Mouse (Mus musculus) cerebellum, postnatal 14 days (tissue): Measurements from ENCODE around the gene Sirt4.

Experiments used
- DNase-seq, 2 experiments: peaks; one replicate each; pipeline ENCODE4 v3.0.0; 2021; ENCODE audit warnings: mixed read lengths in 2 of 2

Sirt4 gene

DNA sequence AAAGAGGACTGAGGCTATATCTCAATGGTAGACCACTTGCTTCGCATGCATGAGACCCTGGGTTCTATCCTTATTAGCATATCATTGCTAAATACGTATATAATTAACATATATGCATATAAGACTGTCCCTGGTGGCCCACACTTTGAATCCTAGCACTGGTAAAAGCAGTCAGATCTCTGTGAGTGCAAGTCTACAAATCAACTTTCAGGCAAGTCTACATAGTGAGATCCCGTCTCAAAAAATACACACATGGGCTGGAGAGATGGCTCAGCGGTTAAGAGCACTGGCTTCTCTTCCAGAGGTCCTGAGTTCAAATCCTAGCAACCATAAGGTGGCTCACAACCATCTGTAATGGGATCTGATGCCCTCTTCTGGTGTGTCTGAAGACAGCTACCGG, 6.6 kb upstream of the Sirt4 start:
- DNase-seq: no peak

DNA sequence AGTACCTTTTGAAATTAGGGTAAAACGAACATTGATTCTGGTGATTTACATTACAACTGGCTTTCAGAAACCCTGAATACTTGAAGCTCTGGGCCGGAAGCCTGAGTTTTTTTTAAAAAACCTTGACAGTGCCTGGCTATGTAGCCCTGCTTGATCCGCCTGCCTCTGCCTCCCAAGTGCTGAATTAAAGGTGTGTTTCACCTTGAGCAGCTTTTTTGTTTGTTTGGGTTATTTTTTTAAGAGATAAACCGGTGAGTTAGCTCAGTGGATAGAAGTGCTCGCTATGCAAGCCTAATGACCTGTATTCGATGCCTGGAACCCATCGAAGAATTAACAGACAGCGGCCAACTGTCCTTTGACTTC, 6.1 kb upstream of the Sirt4 start:
- no peak for DNase-seq

DNA sequence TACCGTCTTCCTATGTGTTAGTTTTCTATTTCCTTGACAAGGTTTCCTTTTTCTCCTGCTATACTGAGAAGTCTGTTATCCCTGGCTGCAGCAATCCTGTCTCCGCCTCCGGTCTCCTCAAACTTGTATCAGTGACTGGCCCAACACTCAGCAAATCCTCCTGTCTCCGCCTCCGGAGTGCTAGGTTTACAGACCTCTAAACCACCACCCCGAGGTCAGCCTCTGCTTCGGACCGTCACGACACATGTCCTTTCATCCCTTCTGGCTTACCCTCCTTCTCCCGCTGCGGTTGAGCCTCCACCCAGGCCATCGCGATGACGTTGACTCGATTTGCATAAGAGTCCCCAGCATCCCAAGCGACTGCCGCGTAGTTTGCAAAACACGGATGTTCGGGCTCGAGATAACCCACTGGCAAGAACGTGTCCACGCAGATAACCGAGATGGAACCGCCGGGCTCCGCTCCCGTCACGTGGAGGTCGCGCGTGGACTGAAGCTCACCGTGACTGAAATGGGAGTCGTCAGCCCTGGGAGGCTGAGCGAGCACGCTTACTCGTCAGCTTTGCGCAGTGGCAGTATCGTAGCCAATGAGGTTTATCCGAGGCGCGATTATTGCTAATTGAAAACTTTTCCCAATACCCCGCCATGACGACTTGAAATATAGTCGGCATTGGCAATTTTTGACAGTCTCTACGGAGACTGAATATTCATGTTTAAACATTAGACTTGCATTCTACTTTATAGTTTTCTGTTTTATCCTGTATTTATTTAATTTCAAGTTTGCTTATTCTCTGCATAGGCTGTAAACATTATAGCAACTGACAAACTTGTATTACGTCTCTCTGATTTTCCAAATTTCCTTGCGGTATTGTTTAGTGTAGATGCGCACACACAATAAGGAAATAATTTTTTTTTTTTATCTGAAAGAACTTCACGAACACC, 5.4 kb upstream of the Sirt4 start:
- peak; percentile 93 to 94 for DNase-seq

DNA sequence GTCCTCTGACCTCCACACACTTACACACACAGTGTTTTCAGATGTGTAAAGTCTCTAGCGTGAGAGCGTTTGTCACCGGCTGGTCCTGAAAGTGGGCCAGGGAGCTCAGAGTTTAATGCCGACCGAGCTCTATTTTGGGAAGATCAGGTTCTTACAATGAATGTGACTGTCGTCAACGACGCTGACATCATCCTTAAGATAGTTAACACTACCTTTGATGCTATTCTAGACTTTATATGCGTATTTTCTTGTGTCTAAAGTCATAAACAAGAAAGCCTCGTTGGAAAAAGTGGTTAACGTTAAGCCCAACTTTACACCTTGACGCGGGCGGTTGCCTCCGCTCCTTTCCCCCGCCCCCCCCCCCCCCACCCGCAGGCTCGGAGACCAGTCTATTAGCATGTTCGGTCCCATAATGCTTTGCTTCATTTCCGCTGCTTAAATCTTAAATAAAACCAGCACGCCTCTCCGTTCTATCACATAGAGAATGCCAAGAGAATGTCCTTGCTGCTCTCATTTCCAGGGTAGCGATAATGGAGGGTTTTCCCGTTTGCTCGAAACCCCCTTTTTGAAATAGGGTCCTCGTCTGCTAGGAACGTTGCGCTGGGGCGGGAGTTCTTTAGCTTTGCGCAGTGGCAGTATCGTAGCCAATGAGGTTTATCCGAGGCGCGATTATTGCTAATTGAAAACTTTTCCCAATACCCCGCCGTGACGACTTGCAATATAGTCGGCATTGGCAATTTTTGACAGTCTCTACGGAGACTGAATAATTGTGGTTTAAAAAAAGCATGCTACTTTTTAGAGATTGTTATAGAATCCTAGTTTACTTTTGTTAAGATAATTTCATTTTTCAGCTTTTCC, 4.5 kb upstream of the Sirt4 start:
- DNase-seq: peak; percentile 87 to 89

DNA sequence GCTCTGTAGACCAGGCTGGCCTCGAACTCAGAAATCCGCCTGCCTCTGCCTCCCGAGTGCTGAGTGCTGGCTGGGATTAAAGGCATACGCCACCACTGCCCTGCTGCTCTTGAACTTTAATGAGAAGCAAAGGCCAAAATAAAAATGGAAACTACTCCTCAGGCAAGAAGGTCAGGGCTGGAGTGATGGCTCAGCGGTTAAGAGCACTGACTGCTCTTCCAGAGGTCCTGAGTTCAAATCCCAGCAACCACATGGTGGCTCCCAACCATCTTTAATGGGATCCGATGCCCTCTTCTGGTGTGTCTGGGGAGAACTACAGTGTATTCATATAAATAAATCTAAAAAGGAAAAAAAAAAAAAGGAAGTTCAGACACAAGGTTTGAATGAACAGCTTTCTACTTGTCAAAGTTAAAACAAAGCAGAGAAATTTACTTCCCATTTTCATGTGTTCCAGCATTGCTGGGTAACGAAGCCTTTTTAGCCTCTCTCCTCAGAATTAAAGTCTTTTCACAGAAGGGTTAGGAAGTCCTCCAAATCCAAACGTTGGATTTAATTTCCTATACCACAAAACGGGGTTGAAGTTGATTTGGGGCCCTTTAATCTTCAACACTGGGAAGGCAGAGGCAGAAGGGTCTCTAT, 3.5 kb upstream of the Sirt4 start:
- DNase-seq: no peak

DNA sequence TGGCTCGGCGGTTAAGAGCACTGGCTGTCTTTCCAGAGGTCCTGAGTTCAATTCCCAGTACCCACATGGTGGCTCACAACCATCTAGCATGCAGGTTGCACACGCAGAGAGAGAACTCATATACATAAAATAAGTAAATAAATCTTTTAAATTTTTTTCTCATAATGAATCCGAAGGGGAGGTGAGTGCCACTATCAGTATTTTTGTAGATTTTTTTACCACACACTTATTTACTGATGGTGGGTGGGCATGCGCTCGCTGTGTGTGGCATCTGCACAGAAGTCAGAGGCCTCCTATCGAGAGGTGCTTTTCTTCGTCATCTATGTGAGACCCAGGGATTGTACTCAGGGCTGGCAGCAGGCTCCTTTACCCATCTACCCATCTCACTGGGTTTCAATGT, 2.8 kb upstream of the Sirt4 start:
- DNase-seq: no peak

DNA sequence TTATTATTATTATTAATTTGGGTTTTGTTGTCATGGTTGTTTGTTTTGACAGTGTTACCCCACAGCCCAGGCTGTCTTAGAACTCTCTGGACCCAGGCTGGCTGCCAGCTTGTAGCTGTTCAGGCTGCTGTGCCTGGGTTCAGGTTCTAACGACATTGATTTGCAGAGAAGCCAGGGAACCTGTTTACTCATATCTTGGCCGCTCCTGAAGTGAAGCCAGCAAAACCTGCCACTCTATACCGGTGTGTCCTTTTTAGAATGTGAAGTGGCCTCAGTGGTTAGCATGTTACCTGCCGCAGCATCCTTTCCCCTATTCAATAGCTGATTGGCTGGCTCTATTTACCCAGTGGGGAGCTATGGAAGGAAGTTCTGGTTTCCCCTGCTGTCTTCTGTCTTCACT, 2.2 kb upstream of the Sirt4 start:
- DNase-seq: no peak

DNA sequence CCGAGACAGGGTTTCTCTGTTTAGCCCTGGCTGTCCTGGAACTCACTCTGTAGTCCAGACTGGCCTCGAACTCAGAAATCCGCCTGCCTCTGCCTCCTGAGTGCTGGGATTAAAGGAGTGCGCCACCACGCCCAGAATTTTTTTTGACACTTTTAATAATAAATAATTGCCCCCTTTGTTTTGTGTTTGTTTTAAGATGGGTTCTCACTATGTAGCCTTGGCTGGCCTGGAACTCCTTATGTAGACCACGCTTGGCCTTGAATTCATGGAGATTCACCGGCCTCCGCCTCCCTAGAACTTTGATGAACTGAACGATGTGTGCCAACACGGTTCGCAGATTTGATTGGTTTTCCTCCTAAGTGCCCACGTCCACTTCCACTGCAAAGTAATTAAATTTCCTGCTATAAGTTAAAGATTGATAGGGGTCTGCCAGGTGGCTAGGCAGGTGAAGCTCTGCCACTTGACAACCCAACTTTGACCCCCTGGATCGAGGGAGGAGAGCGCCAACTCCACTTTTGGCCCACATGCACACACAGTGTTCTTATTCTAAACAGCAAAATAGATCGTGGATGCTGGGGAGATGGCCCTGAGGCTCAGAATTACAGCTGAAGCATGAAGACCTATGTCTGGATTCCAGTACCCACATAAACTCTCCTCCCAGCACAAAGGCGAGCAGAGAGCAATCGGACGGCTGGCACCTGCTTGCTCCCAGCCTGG, 1.1 kb upstream of the Sirt4 start:
- no peak for DNase-seq

DNA sequence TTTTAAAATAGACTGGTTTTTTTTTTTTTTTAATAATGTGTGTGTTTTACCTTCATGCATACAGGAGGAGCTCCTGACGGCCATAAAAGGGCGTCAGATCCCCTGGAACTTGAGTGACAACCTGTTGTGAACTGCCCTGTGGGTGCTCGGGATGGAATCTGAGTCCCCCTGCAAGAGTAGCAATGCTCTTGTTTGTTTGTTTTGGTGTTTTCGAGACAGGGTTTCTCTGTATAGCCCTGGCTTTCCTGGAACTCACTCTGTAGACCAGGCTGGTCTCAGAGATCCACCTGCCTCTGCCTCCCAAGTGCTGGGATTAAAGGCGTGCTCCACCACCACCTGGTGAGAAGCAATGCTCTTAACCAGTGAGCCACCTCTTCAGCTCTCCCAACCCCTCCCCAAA, 471 bp upstream of the Sirt4 start:
- no peak for DNase-seq

DNA sequence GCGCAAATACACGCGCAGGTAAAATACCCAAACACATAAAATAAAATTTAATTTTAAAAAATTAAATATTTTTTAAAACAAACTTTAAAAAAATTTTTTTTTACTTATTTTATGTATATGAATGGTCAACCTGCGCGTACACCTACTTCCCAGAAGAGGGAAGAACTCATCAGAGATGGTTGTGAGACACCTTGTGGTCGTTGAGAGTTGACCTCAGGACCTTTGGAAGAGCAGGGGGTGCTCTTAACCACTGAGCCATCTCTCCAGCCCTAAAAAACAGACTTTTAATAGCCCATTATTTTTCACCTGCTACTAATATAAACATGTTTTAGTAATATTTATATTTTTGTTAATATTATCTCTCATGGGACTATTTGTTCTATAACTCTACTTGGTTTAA, 1.1 kb downstream of the Sirt4 start:
- DNase-seq: no peak

DNA sequence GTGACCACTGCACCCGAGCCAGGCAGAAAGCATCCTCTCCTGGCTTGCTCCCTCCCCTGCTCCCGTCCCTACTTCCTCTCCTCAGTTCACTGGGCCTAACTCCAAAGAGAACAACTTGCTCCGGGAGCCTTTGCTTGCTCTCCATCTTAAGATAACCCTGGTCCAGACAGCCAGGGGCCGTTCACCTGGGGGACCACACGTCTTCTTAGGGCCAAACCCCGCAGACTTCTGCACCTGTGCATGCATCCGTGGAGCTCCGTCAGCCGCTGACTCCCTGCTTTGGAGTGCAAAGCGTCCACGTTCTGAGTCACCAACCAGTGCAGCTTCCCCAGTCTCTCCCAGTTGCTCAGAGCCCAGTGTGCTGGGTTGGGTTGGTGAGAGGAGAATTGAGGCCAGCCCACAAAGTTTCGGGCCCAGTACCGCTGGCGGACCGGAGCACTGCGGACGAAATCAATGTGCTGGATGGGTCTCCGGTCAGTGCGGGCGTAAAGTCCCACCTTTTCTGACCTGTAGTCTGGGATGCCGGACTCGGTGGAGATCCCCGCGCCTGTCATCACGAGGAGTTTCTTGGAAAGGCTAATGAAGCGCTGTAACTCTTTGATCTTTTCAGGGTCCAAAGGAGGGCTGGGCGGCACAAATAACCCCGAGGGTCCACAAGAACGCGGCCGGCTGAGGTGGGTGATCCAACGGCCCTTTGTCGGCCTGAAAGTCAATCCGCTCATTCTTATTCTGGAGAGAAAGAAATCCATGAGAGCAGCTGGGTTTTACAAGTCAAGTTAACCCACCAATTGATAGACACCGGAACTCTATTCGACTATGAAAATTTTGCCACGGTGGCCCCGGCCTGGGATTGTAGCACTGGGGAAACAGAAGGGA, 1.9 kb downstream of the Sirt4 start:
- DNase-seq: no peak

DNA sequence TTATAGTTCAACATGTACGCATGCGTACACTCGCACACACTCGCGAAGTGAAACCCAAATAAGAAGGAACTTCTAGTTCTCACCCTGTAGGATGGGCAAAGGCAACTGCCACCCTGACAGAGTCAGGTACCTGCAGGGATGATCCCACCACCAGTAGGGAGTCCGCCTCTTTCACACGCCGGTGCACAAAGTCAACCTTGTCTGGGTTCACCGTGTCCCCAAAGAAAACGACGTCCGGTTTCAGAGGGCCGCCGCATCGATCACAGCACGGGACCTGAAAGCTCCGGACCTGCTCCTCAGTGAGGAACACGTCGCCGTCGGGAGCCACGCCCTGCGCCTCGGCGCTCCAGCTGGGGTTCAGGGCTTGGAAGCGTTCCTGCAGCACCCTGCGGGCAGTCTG, 4.4 kb downstream of the Sirt4 start:
- DNase-seq: no peak

DNA sequence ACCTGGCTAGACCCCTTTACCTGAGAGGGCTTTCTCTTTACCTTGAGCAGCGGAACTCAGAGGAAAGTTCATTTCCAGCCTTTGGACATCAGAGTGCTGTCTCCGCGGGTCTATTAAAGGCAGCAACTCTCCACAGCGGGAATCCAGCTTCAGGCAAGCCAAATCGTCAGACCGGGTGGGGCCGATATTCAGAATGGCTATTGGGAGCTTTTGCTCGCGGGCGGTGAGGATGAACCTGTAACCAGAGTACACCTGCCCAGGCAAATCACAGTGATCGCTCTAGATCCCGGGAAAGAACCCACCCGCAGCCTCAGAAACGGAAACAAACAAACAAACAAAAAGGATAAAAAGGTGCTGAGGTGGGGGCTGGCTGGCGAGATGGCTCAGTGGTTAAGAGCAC, 5.0 kb downstream of the Sirt4 start:
- no peak for DNase-seq

DNA sequence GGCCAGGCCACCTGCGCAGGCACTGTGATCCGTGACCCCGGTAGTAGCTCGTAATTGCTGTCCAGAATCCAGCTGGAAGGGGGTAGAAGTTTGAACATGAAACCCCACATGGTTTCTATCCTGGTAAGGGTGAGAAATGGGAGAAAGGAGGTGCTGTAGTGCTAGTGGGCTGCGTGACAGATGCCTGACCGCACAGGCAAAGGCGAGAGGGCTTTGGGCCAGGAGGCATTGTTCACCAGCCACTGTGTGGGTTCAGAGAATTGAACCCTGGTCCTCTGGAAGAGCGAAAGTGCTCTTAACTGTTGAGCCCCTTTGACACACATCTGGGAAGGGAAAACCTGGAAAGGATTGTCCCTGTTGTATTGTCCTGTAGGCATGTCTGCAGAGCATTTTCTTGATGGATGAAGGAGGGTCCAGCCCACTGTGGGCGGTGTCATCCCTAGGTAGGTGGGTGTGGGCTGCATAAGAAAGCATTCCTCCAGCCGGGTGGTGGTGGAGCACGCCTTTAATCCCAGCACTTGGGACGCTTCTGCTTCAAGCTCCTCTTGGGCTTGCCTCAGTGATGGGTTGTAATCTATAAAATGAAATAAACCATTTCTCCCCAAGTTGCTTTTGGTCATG, 8.3 kb downstream of the Sirt4 start:
- DNase-seq: no peak

DNA sequence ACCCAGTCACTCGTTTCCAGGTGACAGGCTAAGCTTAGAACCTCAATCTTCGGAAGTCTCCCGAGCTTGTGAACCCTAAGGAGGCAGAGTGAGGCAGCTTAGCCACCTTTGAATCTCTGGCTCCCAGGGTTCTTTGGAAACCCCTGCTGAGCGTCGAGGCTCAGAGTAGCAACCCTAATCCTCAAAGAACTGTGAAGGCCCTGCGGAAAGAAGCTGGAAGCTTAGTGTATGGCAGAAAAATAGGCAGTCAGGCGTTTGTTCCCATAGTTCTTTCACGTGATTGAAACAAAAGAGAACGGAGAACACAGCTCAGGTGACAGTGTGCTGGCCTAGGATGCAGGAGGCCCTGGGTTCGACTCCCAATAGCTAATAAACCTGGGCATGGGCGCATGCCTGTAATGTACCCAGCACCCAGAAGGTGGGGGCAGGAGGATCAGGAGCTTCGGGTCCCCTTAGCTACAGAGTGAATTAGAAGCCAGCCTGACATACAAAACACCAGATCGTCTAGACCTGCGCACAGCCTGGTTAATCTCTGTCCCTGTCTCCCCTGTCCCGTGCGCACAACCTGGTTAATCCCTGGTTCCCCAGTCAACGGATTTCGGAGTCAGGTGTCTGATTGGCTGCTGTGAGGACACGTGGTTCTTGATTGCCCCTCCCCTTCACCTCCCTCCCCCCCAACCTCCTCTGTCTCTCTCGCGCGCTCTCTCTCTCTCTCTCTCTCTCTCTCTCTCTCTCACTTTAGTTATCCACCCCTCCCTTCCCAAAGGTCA, 9.0 kb downstream of the Sirt4 start:
- DNase-seq: peak; percentile 67 to 72

DNA sequence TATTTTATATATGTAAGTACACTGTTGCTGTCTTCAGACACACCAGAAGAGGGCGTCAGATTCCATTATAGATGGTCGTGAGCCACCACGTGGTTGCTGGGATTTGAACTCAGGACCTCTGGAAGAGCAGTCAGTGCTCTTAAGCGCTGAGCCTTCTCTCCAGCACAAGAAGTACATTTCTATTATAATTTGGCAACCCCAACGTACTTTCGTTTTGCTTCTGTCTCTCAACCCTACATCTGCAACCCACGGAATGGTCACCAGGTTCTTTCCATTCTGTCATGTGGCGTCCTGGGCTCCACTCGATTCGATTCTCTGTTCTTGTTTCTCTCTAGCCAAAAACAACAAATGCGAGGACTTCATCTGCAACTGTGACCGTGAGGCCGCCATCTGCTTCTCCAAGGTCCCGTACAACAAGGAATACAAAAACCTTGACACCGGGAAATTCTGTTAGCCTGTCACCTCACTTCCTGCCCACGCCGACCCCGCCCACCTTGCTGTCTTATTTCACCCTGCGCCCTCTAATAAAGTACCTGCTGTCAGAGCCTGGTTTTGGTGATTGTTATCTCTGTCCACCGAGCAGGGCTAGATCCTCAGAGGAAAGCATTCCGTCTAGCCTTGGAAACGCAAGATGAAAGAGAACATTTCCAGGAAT, 10.2 kb downstream of the Sirt4 start:
- DNase-seq: no peak

DNA sequence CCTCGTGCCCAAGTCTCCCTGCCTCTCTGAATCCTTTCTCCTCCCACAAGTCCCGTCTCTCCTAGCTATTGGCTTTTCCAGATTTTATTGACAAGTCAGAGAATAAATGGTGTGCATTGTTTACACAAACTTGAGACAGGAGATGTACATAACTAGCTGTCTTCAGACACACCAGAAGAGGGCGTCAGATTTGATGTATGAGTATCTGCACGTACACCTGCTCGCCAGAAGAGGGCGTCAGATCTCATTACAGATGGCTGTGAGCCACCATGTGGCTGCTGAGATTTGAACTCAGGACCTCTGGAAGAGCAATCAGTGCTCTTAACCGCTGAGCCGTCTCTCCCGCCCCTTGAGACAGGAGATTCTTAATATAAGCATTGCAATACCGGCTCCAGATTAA, 11.3 kb downstream of the Sirt4 start:
- DNase-seq: no peak

DNA sequence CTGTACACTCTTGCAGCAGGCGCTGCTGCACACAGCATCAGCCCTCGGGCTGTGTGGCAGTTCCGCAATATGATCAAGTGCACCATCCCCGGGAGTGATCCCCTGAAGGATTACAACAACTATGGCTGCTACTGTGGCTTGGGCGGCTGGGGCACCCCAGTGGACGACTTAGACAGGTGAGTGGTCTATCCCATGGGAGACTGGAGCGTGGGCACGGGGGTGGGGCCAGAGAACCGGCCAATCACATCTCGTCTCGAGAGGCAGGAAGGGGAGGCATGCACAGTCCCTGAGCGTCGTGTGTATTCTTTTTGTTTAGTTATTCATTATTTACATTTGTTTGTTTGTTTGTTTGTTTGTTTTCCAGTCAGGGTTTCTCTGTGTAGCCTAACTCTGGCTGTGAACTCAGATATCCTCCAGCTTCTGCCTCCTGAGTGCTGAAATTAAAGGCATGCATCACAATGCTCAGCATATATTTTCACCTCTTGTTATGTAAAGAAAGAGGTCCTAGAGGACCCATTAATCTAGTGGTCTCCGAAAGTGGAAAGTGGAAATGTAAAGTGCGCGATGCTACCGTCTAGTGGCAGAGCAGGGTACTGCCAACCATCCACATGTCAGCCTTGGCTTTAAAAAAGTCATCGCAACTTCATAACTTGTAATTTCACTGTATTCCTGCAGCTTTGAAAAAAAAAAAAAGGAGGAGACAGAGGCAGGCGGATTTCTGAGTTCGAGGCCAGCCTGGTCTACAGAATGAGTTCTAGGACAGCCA, 13.6 kb downstream of the Sirt4 start:
- peak; percentile 74 to 77 for DNase-seq

DNA sequence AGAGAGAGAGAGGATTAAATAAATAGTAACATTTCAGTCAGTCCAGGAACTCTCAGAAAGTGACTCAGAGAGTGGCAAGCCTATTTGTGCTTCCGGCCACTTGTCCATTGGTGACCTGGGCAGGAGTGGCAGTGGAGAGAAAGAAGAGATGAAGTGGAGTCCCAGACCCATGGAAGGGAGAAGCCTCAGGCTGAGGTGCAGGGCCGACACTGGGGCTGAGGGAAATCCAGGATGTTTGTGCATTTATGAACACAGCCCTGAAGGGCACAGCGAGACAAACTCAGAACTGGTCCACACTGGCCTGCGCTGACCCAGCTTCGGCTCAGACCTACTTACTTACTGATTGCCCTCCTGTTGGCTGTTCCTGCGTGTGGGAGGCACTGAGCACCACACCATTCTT, 14.7 kb downstream of the Sirt4 start:
- DNase-seq: no peak
